Mouse (Mus musculus): ENCODE measurements around the gene Dgke.

DNA sequence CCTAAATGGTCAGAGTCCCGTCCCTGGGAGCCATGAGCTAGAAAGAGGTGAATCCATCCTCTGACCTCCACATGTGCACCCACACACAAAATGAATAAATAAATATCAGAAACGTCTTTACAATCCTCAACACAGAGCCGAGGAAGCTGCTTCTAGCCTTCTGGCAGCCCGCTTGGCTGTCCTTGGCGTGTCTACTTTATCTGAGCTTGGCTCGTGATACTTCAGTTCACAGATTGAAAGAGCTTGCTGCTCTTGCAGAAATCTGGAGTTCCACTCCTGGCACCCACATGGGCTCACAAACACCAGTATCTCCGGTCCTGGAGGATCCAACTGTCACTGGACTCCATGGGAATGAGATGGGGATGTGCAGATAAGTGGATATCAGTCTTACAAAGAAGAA lies 45.0 kb downstream of the Dgke start:
- no peak for TF ChIP-seq CTCF (IDR thresholded peaks at IDR 0.05; ENCODE audit: borderline replicate concordance, extremely low read depth, insufficient read depth, insufficient read length)
- no peak for TF ChIP-seq POLR2A (IDR thresholded peaks at IDR 0.05; ENCODE audit: borderline replicate concordance, extremely low read depth, insufficient read depth, insufficient read length, poor library complexity, severe bottlenecking)
